ENCODE assay signal across 9 mouse cellular contexts in the genomic region with DNA sequence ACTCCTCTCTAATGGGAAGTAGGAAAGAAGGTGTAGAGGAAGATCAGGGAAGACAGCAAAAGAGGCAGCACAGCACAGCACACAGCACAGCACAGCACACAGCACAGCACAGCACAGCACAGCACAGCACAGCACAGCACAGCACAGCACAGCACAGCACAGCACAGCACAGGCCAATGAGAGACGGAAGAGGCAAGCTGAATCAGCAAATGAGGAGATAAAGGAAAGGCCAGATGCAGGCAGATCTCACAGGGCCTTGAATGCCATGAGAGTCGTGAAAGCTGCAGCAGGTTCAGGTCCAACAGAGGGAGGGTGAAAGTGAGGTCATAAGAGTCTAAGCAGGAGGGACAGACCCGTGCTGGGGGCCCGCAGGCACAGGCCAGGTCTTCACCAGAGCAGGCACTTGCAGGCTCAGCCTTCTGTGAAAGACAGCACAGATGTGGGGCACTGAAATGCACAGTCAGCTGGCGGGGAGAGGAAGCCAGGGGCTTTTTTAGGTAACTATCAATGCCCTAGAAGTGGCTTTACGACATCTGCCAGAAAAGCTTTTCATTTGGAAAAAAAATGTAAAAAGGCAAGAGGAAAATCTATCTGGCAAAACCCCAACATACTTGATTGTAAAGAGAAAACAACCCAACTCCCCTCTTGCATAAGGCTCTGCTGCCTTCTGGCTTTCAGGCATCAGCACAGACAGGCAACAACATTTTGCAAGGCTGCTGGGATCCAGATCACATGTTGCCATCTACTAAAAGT.
DNase-seq lines count a peak whose midpoint lies in the region; ATAC-seq lines count a peak whose summit lies in the region.
"Had no signal": no experiment of that assay in that cellular context is flagged by ENCODE, and none has a peak within 500 bp of the region (broad histone marks: within the 10 kb centered on the region; RNA-seq: fewer than 3 reads in every experiment).

No protein-coding gene starts in this region.

- peak; percentile 12 for DNase-seq in adrenal gland, adult 2 months
- no peak for DNase-seq in adrenal gland, postnatal 25 days
- DNase-seq in kidney, postnatal 4 days = peak; percentile 4 to 5
- no peak for DNase-seq in kidney, postnatal 25 days
- DNase-seq in frontal cortex, postnatal 36 days (ENCODE audit: low spot score in 2 of 2) = peak; percentile 29 to 54
- peak; percentile 45 for DNase-seq in lung, postnatal 10 days
- no peak for DNase-seq in spleen, postnatal 36 days (ENCODE audit: low spot score in 2 of 2)

- ATAC-seq in inflammation-experienced regulatory T-cells, adult 6 months = no peak
- ATAC-seq: activated CD4-positive, CD25-positive, alpha-beta regulatory T cell, adult 4 months had no signal

Comparison
In these comparisons a context has a peak if more than half of its experiments do, and no peak if none do; other contexts are left out.
1. DNase-seq: peak in adrenal gland, adult 2 months (single experiment), kidney, postnatal 4 days (2 of 2), frontal cortex, postnatal 36 days (2 of 2) and lung, postnatal 10 days (single experiment); none in adrenal gland, postnatal 25 days (single experiment), kidney, postnatal 25 days (0 of 2) and spleen, postnatal 36 days (0 of 2).